Mouse (Mus musculus) myocyte (in vitro differentiated cells): Measurements from ENCODE around the gene Dolk. TPM values are rescaled to one million over a fixed set of nuclear protein-coding genes. Genes with fewer than 3 reads are reported as not detected.

Source experiments
- H3K27me3 ChIP-seq: one replicate; pipeline ENCODE4 v1.6.1; 2011; ENCODE audit not compliant: control insufficient read depth, insufficient read depth, insufficient read length
- H3K36me3 ChIP-seq: one replicate; pipeline ENCODE4 v1.6.1; 2011; ENCODE audit not compliant: control insufficient read depth, insufficient read depth
- H3K4me2 ChIP-seq: one replicate; pipeline ENCODE4 v1.6.1; 2011; ENCODE audit warnings: low read depth, control low read depth
- H3K4me3 ChIP-seq: one replicate; pipeline ENCODE4 v1.5.1; 2011; ENCODE audit warnings: mild to moderate bottlenecking, control low read depth, moderate library complexity
- H3K79me2 ChIP-seq: one replicate; pipeline ENCODE4 v1.6.1; 2011; ENCODE audit not compliant: control insufficient read depth, insufficient read depth
- H3ac ChIP-seq: one replicate; pipeline ENCODE4 v1.6.1; 2011; ENCODE audit not compliant: control insufficient read depth, insufficient read length
- CEBPB ChIP-seq: IDR thresholded peaks from 2 replicates; pipeline ENCODE4 v1.6.1; 2011; ENCODE audit warnings: mild to moderate bottlenecking, moderate library complexity; ENCODE audit not compliant: poor library complexity, insufficient read depth, severe bottlenecking
- E2F4 ChIP-seq: IDR thresholded peaks from one replicate; pipeline ENCODE4 v1.6.1; 2011; ENCODE audit warnings: mild to moderate bottlenecking, control low read depth, moderate library complexity; ENCODE audit not compliant: insufficient read depth
- MAX ChIP-seq: IDR thresholded peaks from one replicate; pipeline ENCODE4 v1.6.1; 2011; ENCODE audit warnings: low read depth, mild to moderate bottlenecking, control low read depth
- MYOD1 ChIP-seq, 3 experiments: IDR thresholded peaks; one replicate each; pipeline ENCODE4 v1.6.1; 2011; ENCODE audit warnings: control low read depth in 2 of 3, low read depth in 2 of 3, mild to moderate bottlenecking in 2 of 3, moderate library complexity in 1 of 3; ENCODE audit not compliant: insufficient read length in 2 of 3, control insufficient read depth in 1 of 3
- MYOG ChIP-seq, 3 experiments: IDR thresholded peaks; one replicate each; pipeline ENCODE4 v1.6.1; 2011; ENCODE audit warnings: control low read depth in 2 of 3, low read depth in 2 of 3, mild to moderate bottlenecking in 2 of 3; ENCODE audit not compliant: insufficient read length in 2 of 3, control insufficient read depth in 1 of 3, insufficient read depth in 1 of 3
- POLR2A ChIP-seq: IDR thresholded peaks from one replicate; pipeline ENCODE4 v1.6.1; 2011; ENCODE audit warnings: low read depth, mild to moderate bottlenecking, control low read depth, moderate library complexity; ENCODE audit not compliant: insufficient read length
- POLR2AphosphoS2 ChIP-seq: IDR thresholded peaks from one replicate; pipeline ENCODE4 v1.6.1; 2011; ENCODE audit warnings: low read depth, control low read depth; ENCODE audit not compliant: insufficient read length
- REST ChIP-seq: IDR thresholded peaks from one replicate; pipeline ENCODE4 v1.6.1; 2011; ENCODE audit warnings: mild to moderate bottlenecking, control low read depth, moderate library complexity; ENCODE audit not compliant: insufficient read depth, insufficient read length
- SRF ChIP-seq: IDR thresholded peaks from one replicate; pipeline ENCODE4 v1.6.1; 2011; ENCODE audit warnings: low read depth; ENCODE audit not compliant: control insufficient read depth, insufficient read length
- TCF12 ChIP-seq: IDR thresholded peaks from one replicate; pipeline ENCODE4 v1.6.1; 2011; ENCODE audit warnings: mild to moderate bottlenecking, control low read depth; ENCODE audit not compliant: poor library complexity, insufficient read depth, severe bottlenecking
- TCF3 ChIP-seq: IDR thresholded peaks from one replicate; pipeline ENCODE4 v1.6.1; 2011; ENCODE audit warnings: low read depth, control low read depth; ENCODE audit not compliant: insufficient read length
- USF1 ChIP-seq: IDR thresholded peaks from one replicate; pipeline ENCODE4 v1.6.1; 2011; ENCODE audit warnings: low read depth, mild to moderate bottlenecking, control low read depth, moderate library complexity
- polyA plus RNA-seq: library from polyadenylated mRNA; unstranded; fragments of >200 nt; fragmentation: generic; extraction: Trizol; gene quantifications from one replicate; pipeline ENCODE4 v1.2.1, GENCODE M21; 2012; ENCODE audit warnings: missing spikeins

Dolk gene
- polyA plus RNA-seq, 1 experiment: 28.3 TPM

DNA sequence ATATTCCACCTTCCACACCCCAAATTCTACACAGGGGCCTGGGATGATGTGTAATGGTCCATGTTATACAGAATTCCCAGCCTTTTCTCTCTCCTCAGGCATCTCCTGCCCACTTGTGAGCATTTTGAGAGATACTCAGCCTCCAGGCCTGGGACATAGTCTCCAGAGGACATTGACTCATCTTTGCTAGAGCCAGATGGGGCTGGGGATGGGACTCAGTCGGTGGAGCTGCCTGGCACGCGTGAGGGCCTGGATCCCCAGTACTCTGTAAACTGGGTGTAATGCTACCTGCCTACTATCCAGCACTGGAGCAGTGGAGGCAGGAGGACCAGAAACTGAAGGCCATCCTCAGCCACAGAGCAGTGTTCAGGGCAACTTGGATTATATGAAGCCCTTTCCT, 37.0 kb downstream of the Dolk start:
- no peak overlapping the region for H3ac ChIP-seq
- H3K4me3 ChIP-seq: no peak overlapping the region
- peaks cover 86% of the 10 kb centered on the region for H3K79me2 ChIP-seq
- TF ChIP-seq E2F4: no peak
- peaks cover 22% of the 10 kb centered on the region for H3K36me3 ChIP-seq
- no peaks in the 10 kb centered on the region for H3K27me3 ChIP-seq
- no peak overlapping the region for H3K4me2 ChIP-seq

DNA sequence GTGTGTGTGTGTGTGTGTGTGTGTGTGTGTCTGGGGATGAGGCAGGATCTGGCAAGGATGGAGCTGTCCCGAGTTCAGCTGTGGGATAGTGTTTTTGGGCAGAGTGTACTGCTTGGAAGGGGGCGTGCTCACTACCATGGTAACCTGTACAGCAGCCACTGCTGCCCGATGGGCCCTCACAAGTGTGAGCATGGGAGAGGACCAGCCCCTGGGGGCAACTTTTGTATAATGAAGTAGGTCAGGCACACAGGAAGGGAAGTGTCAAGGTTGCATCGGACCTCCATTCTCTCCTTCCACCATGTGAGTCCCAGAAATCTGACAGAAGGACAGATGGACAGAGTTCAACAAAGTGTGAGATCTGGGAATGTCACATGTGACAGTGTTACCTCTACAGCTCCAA, 38.5 kb downstream of the Dolk start:
- H3K36me3 ChIP-seq: peaks cover 16% of the 10 kb centered on the region
- no peak overlapping the region for H3K4me2 ChIP-seq
- H3K27me3 ChIP-seq: no peaks in the 10 kb centered on the region
- no peak overlapping the region for H3K4me3 ChIP-seq
- TF ChIP-seq E2F4: no peak
- TF ChIP-seq TCF12: no peak
- TF ChIP-seq POLR2A: no peak
- TF ChIP-seq TCF3: no peak
- no peak for TF ChIP-seq MYOG (IDR thresholded peaks at IDR 0.05; ENCODE audit: control insufficient read depth in 1 of 3, insufficient read depth in 1 of 3, insufficient read length in 2 of 3, low read depth in 2 of 3)
- TF ChIP-seq USF1: no peak
- no peak for TF ChIP-seq POLR2AphosphoS2
- no peak for TF ChIP-seq SRF
- TF ChIP-seq MAX: no peak
- TF ChIP-seq MYOD1 (IDR thresholded peaks at IDR 0.05; ENCODE audit: control insufficient read depth in 1 of 3, insufficient read length in 2 of 3, low read depth in 2 of 3): no peak
- TF ChIP-seq CEBPB: no peak
- no peak for TF ChIP-seq REST
- H3ac ChIP-seq: no peak overlapping the region
- peaks cover 84% of the 10 kb centered on the region for H3K79me2 ChIP-seq

DNA sequence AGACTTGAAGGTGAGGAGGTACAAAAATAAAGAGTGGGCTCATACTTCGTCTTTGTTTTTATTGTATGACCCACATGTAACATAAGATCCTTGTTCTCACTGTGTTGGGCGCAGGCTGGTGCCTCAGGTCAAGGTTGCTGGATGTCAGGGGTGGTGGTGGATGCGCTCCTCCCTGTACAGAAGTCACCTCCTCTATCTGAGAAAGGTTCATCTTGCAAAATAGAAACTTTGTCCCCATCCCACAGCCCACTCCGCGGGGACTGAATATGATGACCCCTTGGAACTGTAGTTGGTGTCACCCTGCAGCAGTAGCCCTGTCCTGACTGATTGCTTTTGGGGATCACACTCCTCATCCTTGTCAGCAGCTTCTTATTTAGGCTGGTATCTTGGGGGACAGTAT, 39.1 kb downstream of the Dolk start:
- TF ChIP-seq USF1 (no peak), POLR2A (no peak), REST (no peak), E2F4 (no peak), MAX (no peak), CEBPB (no peak), TCF12 (no peak), SRF (no peak), MYOD1 (IDR thresholded peaks at IDR 0.05; ENCODE audit: control insufficient read depth in 1 of 3, insufficient read length in 2 of 3, low read depth in 2 of 3) (no peak), MYOG (IDR thresholded peaks at IDR 0.05; ENCODE audit: control insufficient read depth in 1 of 3, insufficient read depth in 1 of 3, insufficient read length in 2 of 3, low read depth in 2 of 3) (no peak), POLR2AphosphoS2 (no peak), TCF3 (no peak)
- Histone ChIP-seq H3K36me3 (peaks cover 17% of the 10 kb centered on the region), H3K27me3 (no peaks in the 10 kb centered on the region), H3K4me2 (no peak overlapping the region), H3ac (no peak overlapping the region), H3K4me3 (no peak overlapping the region), H3K79me2 (peaks cover 82% of the 10 kb centered on the region)

DNA sequence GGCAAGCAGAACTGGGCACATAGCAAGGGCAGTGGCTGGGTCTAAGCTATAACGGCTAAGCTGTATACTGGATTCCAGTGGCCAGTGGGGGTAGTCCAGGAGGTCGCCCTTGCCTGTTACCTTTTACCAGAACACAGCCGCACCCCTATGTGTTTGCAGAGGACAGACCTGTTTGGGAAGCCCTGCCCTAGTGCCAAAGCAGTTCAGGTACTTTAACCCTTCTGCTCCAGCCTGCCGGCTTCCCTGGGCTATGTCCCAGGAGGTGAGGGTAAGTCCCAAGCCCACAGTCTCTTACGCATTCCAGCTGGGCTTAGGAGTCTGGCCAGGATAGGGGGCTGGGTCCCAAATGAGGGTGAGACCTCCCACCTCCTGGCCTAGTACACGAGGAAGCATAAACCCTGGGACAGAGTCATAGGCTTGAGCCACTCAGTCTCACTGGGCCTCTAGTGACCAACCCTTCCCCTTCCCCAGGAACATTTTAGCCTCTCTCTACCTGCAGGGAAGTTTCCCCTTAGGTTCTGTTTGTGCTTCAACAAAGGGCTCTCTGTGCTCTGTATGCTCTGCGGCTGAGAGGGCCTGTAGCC, 41.4 kb downstream of the Dolk start:
- TF ChIP-seq SRF: no peak
- no peak for TF ChIP-seq POLR2A
- TF ChIP-seq TCF3: no peak
- TF ChIP-seq MAX: no peak
- TF ChIP-seq MYOG (IDR thresholded peaks at IDR 0.05; ENCODE audit: control insufficient read depth in 1 of 3, insufficient read depth in 1 of 3, insufficient read length in 2 of 3, low read depth in 2 of 3): no peak
- no peak for TF ChIP-seq E2F4
- no peak for TF ChIP-seq USF1
- no peak for TF ChIP-seq MYOD1 (IDR thresholded peaks at IDR 0.05; ENCODE audit: control insufficient read depth in 1 of 3, insufficient read length in 2 of 3, low read depth in 2 of 3)
- no peak for TF ChIP-seq REST
- no peak for TF ChIP-seq POLR2AphosphoS2
- no peak for TF ChIP-seq TCF12
- TF ChIP-seq CEBPB: no peak
- no peak overlapping the region for H3K4me3 ChIP-seq
- H3K27me3 ChIP-seq: no peaks in the 10 kb centered on the region
- H3K79me2 ChIP-seq: peaks cover 93% of the 10 kb centered on the region
- H3K36me3 ChIP-seq: peaks cover 27% of the 10 kb centered on the region
- no peak overlapping the region for H3ac ChIP-seq
- H3K4me2 ChIP-seq: no peak overlapping the region

DNA sequence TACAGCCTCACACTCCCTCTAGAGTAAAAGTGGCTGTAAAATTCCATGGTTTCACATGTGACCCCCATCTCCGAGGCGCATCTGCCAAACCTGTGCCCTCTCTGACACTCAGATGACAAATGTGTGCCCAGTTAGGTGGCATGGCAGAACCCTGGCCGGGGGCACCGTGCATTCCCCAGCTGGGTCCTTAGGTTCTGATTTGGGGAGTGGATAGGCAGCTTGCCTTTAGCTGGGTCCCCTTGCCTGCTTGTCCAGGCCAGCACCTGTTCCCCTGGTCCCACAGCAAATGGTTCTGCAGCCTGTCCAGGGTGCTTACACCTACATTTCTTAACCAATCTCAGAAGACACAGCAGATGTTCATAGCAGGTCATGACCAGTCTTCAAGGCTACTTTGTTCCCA, 42.7 kb downstream of the Dolk start:
- H3K4me3 ChIP-seq: no peak overlapping the region
- peaks cover 93% of the 10 kb centered on the region for H3K79me2 ChIP-seq
- peaks cover 21% of the 10 kb centered on the region for H3K36me3 ChIP-seq
- H3ac ChIP-seq: no peak overlapping the region
- TF ChIP-seq REST (no peak), SRF (no peak), MAX (no peak), MYOG (IDR thresholded peaks at IDR 0.05; ENCODE audit: control insufficient read depth in 1 of 3, insufficient read depth in 1 of 3, insufficient read length in 2 of 3, low read depth in 2 of 3) (no peak), MYOD1 (IDR thresholded peaks at IDR 0.05; ENCODE audit: control insufficient read depth in 1 of 3, insufficient read length in 2 of 3, low read depth in 2 of 3) (no peak), TCF12 (no peak), POLR2A (no peak), TCF3 (no peak), CEBPB (no peak), USF1 (no peak), POLR2AphosphoS2 (no peak), E2F4 (no peak)
- no peaks in the 10 kb centered on the region for H3K27me3 ChIP-seq
- no peak overlapping the region for H3K4me2 ChIP-seq
